Mouse (Mus musculus): ENCODE measurements around the gene Kcnma1. TPM values are rescaled to one million over a fixed set of nuclear protein-coding genes. Genes with fewer than 3 reads are reported as not detected.

Kcnma1 gene
- polyA plus RNA-seq, 1 experiment from 2014 or later: 0.04 TPM

DNA sequence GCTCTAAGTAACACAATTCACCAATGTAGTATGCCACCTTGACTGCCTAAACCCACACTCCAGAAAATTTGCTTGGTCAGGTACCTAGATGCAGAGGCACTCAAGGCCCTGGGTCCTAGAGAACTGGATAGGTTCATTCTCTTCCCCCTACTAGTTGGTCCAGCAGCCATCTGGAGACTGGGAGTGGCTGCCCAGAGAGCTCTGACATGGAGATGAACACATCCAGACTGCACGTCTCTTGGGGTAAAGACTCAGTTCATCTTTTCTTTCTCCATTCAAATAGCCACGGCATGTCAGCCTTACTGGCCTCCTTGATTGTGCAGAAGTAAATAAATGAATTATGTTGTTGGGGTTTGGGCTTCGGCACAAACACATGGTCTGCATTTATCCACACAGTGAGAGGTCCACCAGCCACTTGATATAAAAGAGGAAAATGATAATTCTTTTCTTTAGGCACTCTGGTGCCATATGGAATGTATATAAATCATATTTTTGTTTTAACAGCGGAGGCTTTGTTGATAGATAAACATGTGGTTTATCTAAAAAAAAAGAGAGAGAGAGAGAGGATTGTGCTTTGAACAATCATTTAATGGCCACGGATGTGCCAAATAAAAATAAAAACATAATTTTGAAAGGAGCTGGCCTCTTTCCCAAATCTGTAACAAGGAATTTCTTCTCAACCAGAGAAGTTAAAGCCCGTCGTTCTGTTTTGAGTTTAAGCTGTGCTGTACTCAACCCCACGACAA lies 520.4 kb downstream of the Kcnma1 start:
- Histone ChIP-seq H3K4me2 (ENCODE audit: low read depth, low read length) (no peak overlapping the region), H3K4me1 (ENCODE audit: insufficient read depth) (no peaks in the 10 kb centered on the region), H3K9me3 (ENCODE audit: low read length) (no peaks in the 10 kb centered on the region), H3K36me3 (replicated peaks; ENCODE audit: insufficient read depth, low read length) (no peaks in the 10 kb centered on the region), H3K4me3 (ENCODE audit: low read depth, low read length) (no peak overlapping the region), H3K27ac (ENCODE audit: low read depth) (no peak overlapping the region), H3K9ac (replicated peaks) (no peak overlapping the region), H3K27me3 (ENCODE audit: insufficient read depth, low read length) (no peaks in the 10 kb centered on the region)
- 73% methylated on average over 8 of the region's 8 CpGs for WGBS (ENCODE audit: insufficient replicate concordance)
- DNase-seq: no peak
- no peak for ATAC-seq
- TF ChIP-seq CTCF (IDR thresholded peaks at IDR 0.05; ENCODE audit: low read depth) (no peak), EP300 (IDR thresholded peaks at IDR 0.05; ENCODE audit: low read depth) (no peak)

DNA sequence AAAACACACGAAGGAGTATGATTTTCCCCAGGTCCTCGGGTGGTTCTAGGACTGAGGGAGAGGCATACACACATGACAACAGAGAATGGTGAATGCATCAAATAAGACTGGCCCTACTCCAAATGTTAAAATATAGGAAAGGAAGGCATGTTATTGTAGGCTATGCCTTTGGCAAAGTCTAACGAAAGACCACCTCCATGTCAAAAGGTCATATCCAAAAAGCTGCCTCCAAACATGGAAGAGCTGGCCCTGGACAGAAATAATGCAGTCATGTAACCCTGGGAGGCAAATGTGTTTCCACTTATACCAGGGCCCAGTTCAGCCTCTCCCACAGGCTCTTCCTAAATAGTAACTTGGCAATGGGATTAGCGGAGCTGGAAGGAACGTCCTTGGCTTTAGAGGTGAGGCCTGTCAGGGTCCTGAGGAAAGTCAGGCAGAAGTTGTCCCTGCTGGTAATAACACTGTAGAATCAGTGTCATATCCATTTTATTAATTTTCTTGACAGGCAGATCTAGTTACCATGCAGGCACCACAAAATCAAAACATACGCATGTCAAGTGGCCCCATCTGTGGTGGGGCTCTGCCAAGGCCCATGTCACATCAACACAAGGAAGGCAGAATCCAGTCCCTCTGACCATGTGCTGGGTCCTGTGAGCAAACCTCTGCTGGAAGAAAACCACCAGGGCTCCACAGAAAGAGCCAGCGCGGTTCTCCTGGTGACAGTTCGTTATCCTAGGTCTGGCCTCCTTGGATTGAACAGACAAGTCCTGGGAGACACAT lies 521.5 kb downstream of the Kcnma1 start:
- TF ChIP-seq CTCF (IDR thresholded peaks at IDR 0.05; ENCODE audit: low read depth) (no peak), EP300 (IDR thresholded peaks at IDR 0.05; ENCODE audit: low read depth) (no peak)
- Histone ChIP-seq H3K4me1 (ENCODE audit: insufficient read depth) (no peaks in the 10 kb centered on the region), H3K4me3 (ENCODE audit: low read depth, low read length) (no peak overlapping the region), H3K9me3 (ENCODE audit: low read length) (no peaks in the 10 kb centered on the region), H3K27me3 (ENCODE audit: insufficient read depth, low read length) (no peaks in the 10 kb centered on the region), H3K36me3 (replicated peaks; ENCODE audit: insufficient read depth, low read length) (no peaks in the 10 kb centered on the region), H3K9ac (replicated peaks) (no peak overlapping the region), H3K27ac (ENCODE audit: low read depth) (no peak overlapping the region), H3K4me2 (ENCODE audit: low read depth, low read length) (no peak overlapping the region)
- ATAC-seq (no peak), DNase-seq (no peak)
- WGBS (ENCODE audit: insufficient replicate concordance): 88% methylated on average over 9 of the region's 9 CpGs

DNA sequence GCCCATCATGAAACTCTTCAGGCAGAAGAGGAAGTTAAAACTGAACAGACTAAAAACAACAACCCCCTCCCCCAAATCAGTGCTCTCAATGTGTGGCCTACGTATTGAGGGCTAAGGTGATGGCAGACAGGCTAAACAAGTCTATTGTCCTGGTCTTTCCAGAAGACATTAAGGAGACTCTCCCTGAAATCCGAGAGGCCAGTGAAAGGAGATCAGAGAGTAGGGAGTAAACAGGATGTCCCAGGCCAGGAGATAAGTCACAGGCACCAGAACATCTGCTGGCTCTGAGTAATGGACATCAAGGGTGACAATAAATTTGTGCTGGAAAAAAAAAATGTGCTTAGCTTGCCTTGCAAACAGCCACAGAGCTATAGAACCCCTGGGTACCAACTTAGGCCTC lies 522.9 kb downstream of the Kcnma1 start:
- Histone ChIP-seq H3K4me3 (ENCODE audit: low read depth, low read length) (no peak overlapping the region), H3K9me3 (ENCODE audit: low read length) (no peaks in the 10 kb centered on the region), H3K4me2 (ENCODE audit: low read depth, low read length) (no peak overlapping the region), H3K4me1 (ENCODE audit: insufficient read depth) (no peaks in the 10 kb centered on the region), H3K27me3 (ENCODE audit: insufficient read depth, low read length) (no peaks in the 10 kb centered on the region), H3K9ac (replicated peaks) (no peak overlapping the region), H3K27ac (ENCODE audit: low read depth) (no peak overlapping the region), H3K36me3 (replicated peaks; ENCODE audit: insufficient read depth, low read length) (no peaks in the 10 kb centered on the region)
- DNase-seq: no peak
- TF ChIP-seq CTCF (IDR thresholded peaks at IDR 0.05; ENCODE audit: low read depth) (no peak), EP300 (IDR thresholded peaks at IDR 0.05; ENCODE audit: low read depth) (no peak)
- WGBS (ENCODE audit: insufficient replicate concordance): 49% methylated on average over 2 of the region's 2 CpGs
- ATAC-seq: no peak

DNA sequence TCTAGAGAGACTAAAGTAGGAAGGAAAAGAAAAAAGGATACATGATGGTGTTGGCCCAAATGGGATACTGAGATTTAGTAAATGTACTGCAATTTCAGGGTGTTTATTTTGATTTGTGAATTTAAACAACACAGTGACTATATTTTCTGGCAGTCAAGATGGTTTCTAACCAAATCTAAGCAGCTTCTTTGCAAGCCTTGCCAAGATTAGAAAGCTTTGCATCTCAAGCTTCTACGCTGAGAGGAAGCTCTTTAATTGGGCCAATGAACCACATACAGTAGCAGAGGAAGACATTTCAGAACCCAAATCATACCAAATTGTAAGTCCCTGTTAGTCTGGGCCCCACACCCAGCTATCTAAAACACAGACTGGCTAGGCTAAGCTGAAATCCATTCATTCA lies 527.6 kb downstream of the Kcnma1 start:
- no peak for TF ChIP-seq CTCF (IDR thresholded peaks at IDR 0.05; ENCODE audit: low read depth)
- 80% methylated on average over 1 of the region's 1 CpGs for WGBS (ENCODE audit: insufficient replicate concordance)
- Histone ChIP-seq H3K9me3 (ENCODE audit: low read length) (no peaks in the 10 kb centered on the region), H3K4me1 (ENCODE audit: insufficient read depth) (no peaks in the 10 kb centered on the region), H3K4me2 (ENCODE audit: low read depth, low read length) (no peak overlapping the region), H3K9ac (replicated peaks) (no peak overlapping the region), H3K27me3 (ENCODE audit: insufficient read depth, low read length) (no peaks in the 10 kb centered on the region), H3K36me3 (replicated peaks; ENCODE audit: insufficient read depth, low read length) (no peaks in the 10 kb centered on the region), H3K4me3 (ENCODE audit: low read depth, low read length) (no peak overlapping the region), H3K27ac (ENCODE audit: low read depth) (no peak overlapping the region)
- DNase-seq (no peak), ATAC-seq (no peak)

DNA sequence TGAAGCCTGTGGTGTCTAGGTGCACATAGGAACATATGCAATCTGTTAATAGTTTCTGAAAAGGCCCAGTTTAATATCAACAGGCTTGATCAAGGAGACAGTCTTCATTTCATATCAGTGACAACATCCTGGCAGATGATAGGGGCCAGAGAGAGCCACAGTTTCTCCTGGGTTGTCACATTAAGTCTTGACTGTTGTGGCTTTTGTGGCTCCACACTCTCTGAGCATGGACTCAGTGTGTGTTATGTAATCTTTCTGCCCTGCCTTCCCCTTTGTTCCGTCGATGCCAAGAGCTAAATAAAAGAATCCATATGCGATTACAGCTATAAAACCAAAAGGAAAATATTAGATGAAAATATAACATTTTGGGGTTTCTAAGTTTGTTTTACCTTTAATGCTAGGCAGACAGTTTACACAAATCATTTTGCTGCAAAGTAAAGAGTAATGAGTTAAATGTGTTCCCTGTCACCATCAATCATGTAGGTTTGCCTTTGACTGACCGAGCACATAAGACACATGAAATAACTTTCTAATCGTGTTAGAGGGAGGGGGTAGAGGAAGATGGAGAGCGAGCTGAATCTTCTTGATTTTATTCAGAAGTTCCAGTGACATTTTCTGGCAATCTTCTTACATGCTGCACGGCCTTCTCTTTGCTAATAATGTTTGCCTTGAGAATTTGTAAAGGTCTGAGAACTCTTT lies 528.3 kb downstream of the Kcnma1 start:
- Histone ChIP-seq H3K27ac (ENCODE audit: low read depth) (no peak overlapping the region), H3K9me3 (ENCODE audit: low read length) (no peaks in the 10 kb centered on the region), H3K9ac (replicated peaks) (no peak overlapping the region), H3K4me3 (ENCODE audit: low read depth, low read length) (no peak overlapping the region), H3K4me2 (ENCODE audit: low read depth, low read length) (no peak overlapping the region), H3K27me3 (ENCODE audit: insufficient read depth, low read length) (no peaks in the 10 kb centered on the region), H3K36me3 (replicated peaks; ENCODE audit: insufficient read depth, low read length) (no peaks in the 10 kb centered on the region), H3K4me1 (ENCODE audit: insufficient read depth) (no peaks in the 10 kb centered on the region)
- DNase-seq: no peak
- 53% methylated on average over 7 of the region's 7 CpGs for WGBS (ENCODE audit: insufficient replicate concordance)
- ATAC-seq: no peak
- TF ChIP-seq EP300 (IDR thresholded peaks at IDR 0.05; ENCODE audit: low read depth) (no peak), CTCF (IDR thresholded peaks at IDR 0.05; ENCODE audit: low read depth) (no peak)

DNA sequence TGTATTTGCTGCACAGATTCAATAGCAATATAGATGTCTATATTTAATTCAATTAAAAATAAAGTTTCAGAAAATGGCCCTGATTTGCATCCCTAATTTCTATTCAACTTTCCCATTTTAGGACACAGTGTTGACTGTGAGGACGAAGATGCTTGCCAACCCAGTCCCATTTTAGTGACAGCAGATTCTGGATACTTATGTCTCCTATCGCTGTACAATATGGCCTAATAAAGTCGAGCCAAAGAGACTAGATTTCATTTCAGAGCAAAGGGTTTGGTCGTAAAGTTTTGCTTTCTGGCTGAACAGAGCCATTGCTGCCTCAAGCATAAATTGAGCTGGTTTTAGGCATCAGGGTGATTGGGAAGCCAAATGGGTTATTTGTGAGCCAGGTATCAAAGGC lies 539.2 kb downstream of the Kcnma1 start:
- H3K27me3 ChIP-seq (ENCODE audit: insufficient read depth, low read length): no peaks in the 10 kb centered on the region
- no peaks in the 10 kb centered on the region for H3K36me3 ChIP-seq (replicated peaks; ENCODE audit: insufficient read depth, low read length)
- DNase-seq (no peak), ATAC-seq (no peak)
- WGBS (ENCODE audit: insufficient replicate concordance): 68% methylated on average over 4 of the region's 4 CpGs
- no peaks in the 10 kb centered on the region for H3K9me3 ChIP-seq (ENCODE audit: low read length)
- TF ChIP-seq EP300 (IDR thresholded peaks at IDR 0.05; ENCODE audit: low read depth) (no peak), CTCF (IDR thresholded peaks at IDR 0.05; ENCODE audit: low read depth) (no peak)
- no peak overlapping the region for H3K27ac ChIP-seq (ENCODE audit: low read depth)
- peaks cover 2% of the 10 kb centered on the region; the same call in 1 of the 2 replicates for H3K4me1 ChIP-seq (ENCODE audit: insufficient read depth)
- no peak overlapping the region for H3K4me2 ChIP-seq (ENCODE audit: low read depth, low read length)
- no peak overlapping the region for H3K9ac ChIP-seq (replicated peaks)
- no peak overlapping the region for H3K4me3 ChIP-seq (ENCODE audit: low read depth, low read length)
